Mouse (Mus musculus) forebrain, embryonic 13.5 days (tissue): ENCODE measurements around the gene Gmnn. TPM values are rescaled to one million over a fixed set of nuclear protein-coding genes. Genes with fewer than 3 reads are reported as not detected.

Experiments
- ATAC-seq: fragments of 200-750 bp; cut with Nextera tagmentation; 2 replicates; pipeline ENCODE4 v1.8.0; 2017
- H3K27ac ChIP-seq: fragments of 300-500 bp; sonication (generic); 2 replicates; pipeline ENCODE4 v1.5.1; 2015; ENCODE audit warnings: inconsistent platforms, mild to moderate bottlenecking, moderate library complexity
- H3K27me3 ChIP-seq: fragments of 300-500 bp; sonication (generic); 2 replicates; pipeline ENCODE4 v1.6.1; 2015; ENCODE audit warnings: mild to moderate bottlenecking, inconsistent platforms
- H3K36me3 ChIP-seq: fragments of 300-500 bp; sonication (generic); 2 replicates; pipeline ENCODE4 v1.6.1; 2015; ENCODE audit warnings: mild to moderate bottlenecking, inconsistent platforms; ENCODE audit not compliant: poor library complexity, severe bottlenecking
- H3K4me1 ChIP-seq: fragments of 300-500 bp; sonication (generic); 2 replicates; pipeline ENCODE4 v1.6.1; 2015; ENCODE audit warnings: inconsistent platforms
- H3K4me2 ChIP-seq: fragments of 300-500 bp; sonication (generic); 2 replicates; pipeline ENCODE4 v1.6.1; 2015; ENCODE audit warnings: inconsistent platforms, mild to moderate bottlenecking, moderate library complexity
- H3K4me3 ChIP-seq: fragments of 300-500 bp; sonication (generic); 2 replicates; pipeline ENCODE4 v1.5.1; 2015; ENCODE audit warnings: mild to moderate bottlenecking, inconsistent platforms
- H3K9ac ChIP-seq: fragments of 300-500 bp; sonication (generic); 2 replicates; pipeline ENCODE4 v1.6.1; 2015; ENCODE audit warnings: mild to moderate bottlenecking, inconsistent platforms
- H3K9me3 ChIP-seq: fragments of 300-500 bp; sonication (generic); replicated peaks from 2 replicates; pipeline ENCODE4 v1.6.1; 2016; ENCODE audit warnings: inconsistent platforms
- WGBS: fragments of 180-500 bp; shearing (Covaris S2); methylation state at CpG from one replicate; pipeline ENCODE4 v1.1.7; 2015; 5-methylcytosine and 5-hydroxymethylcytosine counted together
- polyA plus RNA-seq: library from polyadenylated mRNA; unstranded; fragments of >200 nt; fragmentation: Nextera tagmentation; extraction: Ambion mirVana; gene quantifications from 2 replicates; pipeline ENCODE4 v1.2.1, GENCODE M21; 2015

Gmnn gene
- polyA plus RNA-seq, 1 experiment from 2014 or later: 109 TPM

DNA sequence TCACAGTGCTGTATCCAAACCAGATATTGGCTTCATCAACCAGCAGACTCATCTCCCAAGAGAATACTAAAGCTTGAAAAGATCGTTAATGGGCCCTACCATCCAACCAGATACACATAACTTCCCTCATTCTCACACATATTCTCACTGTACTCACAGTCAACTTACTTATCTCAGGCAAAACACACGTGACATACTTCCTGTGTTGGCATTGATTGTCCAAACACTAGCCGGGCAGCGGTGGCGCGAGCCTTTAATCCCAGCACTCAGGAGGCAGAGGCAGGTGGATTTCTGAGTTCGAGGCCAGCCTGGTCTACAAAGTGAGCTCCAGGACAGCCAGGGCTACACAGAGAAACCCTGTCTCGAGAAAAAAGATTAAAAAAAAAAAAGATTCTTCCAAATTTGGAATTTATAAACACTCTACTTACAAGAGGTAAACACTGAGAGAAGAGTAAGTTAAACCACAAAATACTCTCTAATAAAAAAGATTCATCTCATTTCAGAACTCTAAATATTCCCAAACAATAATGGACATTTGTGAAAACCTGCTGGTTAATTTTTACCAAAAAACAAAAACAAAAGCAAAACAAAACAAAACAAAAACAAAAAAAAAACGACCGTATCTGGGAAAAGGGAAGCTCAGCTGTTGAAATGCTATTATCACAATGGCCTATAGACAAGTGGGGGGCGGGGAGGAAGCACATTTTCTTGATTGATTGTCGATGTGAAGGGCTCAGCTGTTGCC lies 3.7 kb downstream of the Gmnn start:
- Histone ChIP-seq H3K4me1 (peaks cover 15% of the 10 kb centered on the region; the same call in 1 of the 2 replicates), H3K27me3 (no peaks in the 10 kb centered on the region), H3K36me3 (peaks cover 37% of the 10 kb centered on the region), H3K4me2 (no peak overlapping the region), H3K27ac (no peak overlapping the region), H3K9ac (no peak overlapping the region), H3K9me3 (no peaks in the 10 kb centered on the region), H3K4me3 (no peak overlapping the region)
- WGBS: 91% methylated on average over 12 of the region's 12 CpGs
- ATAC-seq: no peak

DNA sequence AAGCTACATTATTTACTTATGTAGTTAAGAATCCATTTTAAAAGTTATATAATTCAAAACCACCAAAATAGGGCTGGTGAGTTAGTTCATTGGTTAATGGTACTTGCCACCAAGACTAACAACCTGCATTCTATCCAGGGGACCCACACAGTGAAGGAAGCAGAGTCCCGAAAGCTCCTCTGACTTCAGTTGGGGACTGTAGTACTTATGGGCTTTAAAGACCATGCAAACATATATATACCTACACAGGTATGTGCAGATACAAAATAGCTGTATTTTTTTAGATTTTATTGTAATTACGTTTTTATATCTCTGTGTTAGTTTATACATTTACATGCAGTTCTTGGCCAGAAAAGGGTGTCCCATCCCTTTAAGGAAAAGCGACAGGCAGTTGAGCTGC lies 5.0 kb downstream of the Gmnn start:
- no peaks in the 10 kb centered on the region for H3K27me3 ChIP-seq
- peaks cover 45% of the 10 kb centered on the region for H3K36me3 ChIP-seq
- no peak overlapping the region for H3K4me2 ChIP-seq
- H3K9ac ChIP-seq: no peak overlapping the region
- peaks cover 10% of the 10 kb centered on the region; the same call in 1 of the 2 replicates for H3K4me1 ChIP-seq
- no peaks in the 10 kb centered on the region for H3K9me3 ChIP-seq
- ATAC-seq: no peak
- H3K4me3 ChIP-seq: no peak overlapping the region
- WGBS: 98% methylated on average over 3 of the region's 3 CpGs
- no peak overlapping the region for H3K27ac ChIP-seq

DNA sequence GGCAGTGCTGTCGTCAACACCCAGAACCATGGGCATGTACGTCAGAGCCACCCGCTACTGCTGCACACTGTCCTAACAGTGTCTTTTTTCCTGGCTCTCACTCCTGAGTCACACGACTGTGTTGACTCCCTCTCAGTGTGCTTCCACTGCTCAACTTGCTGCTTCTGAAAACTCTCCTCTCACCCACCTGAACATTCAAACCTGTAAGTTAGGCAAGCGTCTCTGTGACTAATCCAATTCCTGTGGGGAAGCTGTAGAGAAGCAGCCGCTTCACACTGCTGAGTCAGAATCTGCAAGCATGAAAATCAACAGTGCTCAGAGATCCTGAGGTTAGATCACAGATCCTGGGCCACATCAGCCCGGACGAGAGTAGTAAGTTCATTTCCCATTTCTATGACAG lies 10.3 kb downstream of the Gmnn start:
- H3K4me1 ChIP-seq: no peaks in the 10 kb centered on the region
- H3K9me3 ChIP-seq: no peaks in the 10 kb centered on the region
- H3K4me3 ChIP-seq: no peak overlapping the region
- no peaks in the 10 kb centered on the region for H3K27me3 ChIP-seq
- H3K27ac ChIP-seq: no peak overlapping the region
- no peak overlapping the region for H3K4me2 ChIP-seq
- no peak overlapping the region for H3K9ac ChIP-seq
- peaks cover 56% of the 10 kb centered on the region for H3K36me3 ChIP-seq
- WGBS: 92% methylated on average over 8 of the region's 8 CpGs
- no peak for ATAC-seq

DNA sequence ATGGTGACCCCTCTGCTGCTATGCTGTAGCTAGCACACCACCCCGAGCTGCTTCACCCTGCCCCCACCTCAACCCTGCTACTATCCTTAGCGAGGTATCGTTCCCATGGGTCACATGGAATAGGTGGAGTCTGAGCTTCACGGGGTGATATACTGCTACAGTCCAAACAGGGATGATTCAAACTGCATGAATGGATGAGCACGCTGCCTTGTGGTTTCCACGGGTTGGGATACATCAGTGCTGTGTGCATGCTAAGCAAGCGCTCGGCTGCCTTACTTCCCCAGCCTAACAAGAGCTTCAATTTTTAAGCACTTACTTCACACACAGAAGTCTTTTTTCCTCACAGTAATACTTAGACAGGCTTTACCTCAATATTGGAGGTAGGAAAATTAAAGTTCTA lies 10.9 kb downstream of the Gmnn start:
- Histone ChIP-seq H3K9ac (no peak overlapping the region), H3K4me3 (no peak overlapping the region), H3K4me2 (no peak overlapping the region), H3K4me1 (no peaks in the 10 kb centered on the region), H3K9me3 (no peaks in the 10 kb centered on the region), H3K36me3 (peaks cover 50% of the 10 kb centered on the region), H3K27me3 (no peaks in the 10 kb centered on the region), H3K27ac (no peak overlapping the region)
- 95% methylated on average over 8 of the region's 8 CpGs for WGBS
- no peak for ATAC-seq

DNA sequence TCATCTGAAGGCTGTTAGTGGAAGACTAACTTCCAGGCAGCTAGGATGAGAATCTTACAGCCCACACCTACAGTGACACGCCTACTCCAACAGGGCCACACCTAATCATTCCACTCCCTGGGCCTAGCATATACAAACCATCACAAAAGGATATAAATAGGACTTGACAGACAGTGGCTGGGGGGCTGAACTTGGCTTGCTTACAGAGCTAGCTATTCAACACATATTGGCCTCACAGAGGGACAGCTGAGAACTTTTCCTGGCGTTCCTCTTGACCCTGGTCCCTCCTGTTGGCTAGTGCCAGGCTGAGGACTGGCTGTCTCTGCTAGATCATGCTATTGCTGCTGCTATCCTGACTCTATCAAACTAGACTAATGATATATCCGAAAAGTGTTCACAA lies 13.9 kb downstream of the Gmnn start:
- no peak overlapping the region for H3K27ac ChIP-seq
- H3K9me3 ChIP-seq: no peaks in the 10 kb centered on the region
- ATAC-seq: no peak
- H3K4me2 ChIP-seq: no peak overlapping the region
- H3K4me3 ChIP-seq: no peak overlapping the region
- 89% methylated on average over 3 of the region's 3 CpGs for WGBS
- no peaks in the 10 kb centered on the region for H3K4me1 ChIP-seq
- no peaks in the 10 kb centered on the region for H3K27me3 ChIP-seq
- peaks cover 30% of the 10 kb centered on the region for H3K36me3 ChIP-seq
- no peak overlapping the region for H3K9ac ChIP-seq

DNA sequence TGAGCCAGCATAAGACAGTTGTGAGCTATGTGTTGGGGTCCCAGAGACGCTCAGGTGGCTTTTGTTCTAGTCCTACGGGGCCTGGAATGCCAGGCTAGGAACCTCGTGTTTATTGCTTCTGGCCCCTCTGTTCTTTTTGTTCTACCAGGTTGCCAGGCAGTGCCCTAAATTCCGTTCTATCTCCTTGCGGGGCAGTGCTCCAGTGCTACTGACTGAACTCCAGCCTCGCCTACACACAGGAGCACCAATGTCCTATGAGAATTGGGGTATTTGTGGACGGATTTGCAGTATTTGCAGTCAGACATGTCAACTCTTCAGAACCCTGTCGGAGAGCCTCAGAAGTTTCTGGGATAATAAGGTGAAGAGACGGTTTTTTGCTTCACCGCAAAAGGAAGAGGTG lies 20.7 kb downstream of the Gmnn start, which contains the start of gene Armh2:
Armh2 (plus strand) TSS at position 205 of the 400 bp plus-strand sequence.
- no peaks in the 10 kb centered on the region for H3K9me3 ChIP-seq
- H3K36me3 ChIP-seq: no peaks in the 10 kb centered on the region
- ATAC-seq: no peak
- H3K9ac ChIP-seq: no peak within 1 kb of the TSS
- no peak within 1 kb of the TSS for H3K4me3 ChIP-seq
- no peak within 1 kb of the TSS for H3K27ac ChIP-seq
- H3K4me1 ChIP-seq: no peaks in the 10 kb centered on the region
- 87% methylated on average over 10 of the region's 10 CpGs for WGBS
- no peaks in the 10 kb centered on the region for H3K27me3 ChIP-seq
- H3K4me2 ChIP-seq: no peak within 1 kb of the TSS

DNA sequence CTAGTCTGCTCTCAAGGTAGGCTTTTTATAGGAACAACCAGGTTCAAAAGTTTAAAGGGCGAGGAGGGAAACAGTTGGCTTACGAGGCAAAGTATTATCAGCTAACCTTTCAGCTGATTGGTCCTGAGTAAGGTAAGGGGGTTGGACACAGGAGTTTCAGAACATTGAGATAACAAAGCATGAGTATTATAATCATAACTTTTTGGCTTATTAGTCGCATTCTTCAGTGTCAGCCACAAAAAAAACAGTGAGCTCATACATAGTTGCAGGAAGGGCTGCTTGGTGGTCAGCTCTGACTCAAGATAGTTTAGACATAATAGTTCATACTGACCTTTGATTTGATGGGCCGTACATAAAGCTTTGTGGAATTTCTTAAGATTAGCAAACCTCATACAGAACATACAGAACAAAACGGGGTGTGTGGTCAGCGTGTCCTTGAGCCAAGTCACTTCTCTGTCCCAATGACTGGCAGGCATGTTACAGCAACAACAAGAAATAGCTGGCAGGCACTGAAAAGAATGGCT lies 26.1 kb downstream of the Gmnn start:
- 66% methylated on average over 6 of the region's 6 CpGs for WGBS
- no peaks in the 10 kb centered on the region for H3K36me3 ChIP-seq
- H3K4me1 ChIP-seq: peaks cover 6% of the 10 kb centered on the region; the same call in 1 of the 2 replicates
- no peak overlapping the region for H3K4me3 ChIP-seq
- no peaks in the 10 kb centered on the region for H3K9me3 ChIP-seq
- no peak for ATAC-seq
- no peak overlapping the region for H3K9ac ChIP-seq
- H3K4me2 ChIP-seq: no peak overlapping the region
- no peak overlapping the region for H3K27ac ChIP-seq
- no peaks in the 10 kb centered on the region for H3K27me3 ChIP-seq

DNA sequence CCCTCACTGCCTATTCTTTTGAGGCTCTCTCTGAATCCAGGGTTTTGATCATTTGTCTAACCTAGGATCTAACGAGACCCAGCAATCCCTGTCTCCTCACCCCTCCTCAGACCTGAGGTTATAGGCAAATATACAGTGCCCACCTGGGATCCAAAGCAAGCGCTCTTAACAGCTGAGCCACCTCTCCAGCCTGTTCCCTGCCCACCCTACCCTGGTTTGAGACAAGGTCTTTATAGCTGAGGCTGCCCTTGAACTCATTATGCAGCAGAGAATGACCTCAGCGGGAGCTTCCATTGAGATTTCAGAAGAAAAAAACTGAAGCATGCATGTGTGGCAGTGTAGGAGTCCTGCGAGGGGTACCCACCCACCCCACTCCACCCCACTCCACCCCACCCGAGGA lies 27.2 kb downstream of the Gmnn start:
- Histone ChIP-seq H3K27ac (no peak overlapping the region), H3K4me3 (no peak overlapping the region), H3K9ac (no peak overlapping the region), H3K36me3 (no peaks in the 10 kb centered on the region), H3K4me2 (no peak overlapping the region), H3K4me1 (peaks cover 6% of the 10 kb centered on the region; the same call in 1 of the 2 replicates), H3K27me3 (no peaks in the 10 kb centered on the region), H3K9me3 (no peaks in the 10 kb centered on the region)
- 71% methylated on average over 5 of the region's 5 CpGs for WGBS
- ATAC-seq: no peak

DNA sequence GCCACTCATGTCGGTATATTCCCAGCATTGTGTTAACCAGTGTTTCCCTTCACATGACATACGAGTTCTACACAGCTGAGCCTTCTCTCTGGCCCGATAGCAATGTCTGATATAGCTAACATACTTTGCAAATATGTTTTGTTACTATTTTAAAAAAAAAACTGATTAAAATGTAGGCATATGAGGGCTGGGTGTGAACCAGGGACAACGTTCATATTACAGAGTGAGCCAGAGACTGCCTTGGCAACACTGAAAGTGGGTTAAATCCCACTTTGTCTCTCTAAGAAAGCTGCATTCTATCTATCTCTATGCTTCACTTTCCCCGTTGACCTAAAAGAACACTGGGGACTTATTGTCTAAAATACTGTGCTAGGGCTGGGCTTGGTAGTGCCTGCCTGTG lies 32.6 kb downstream of the Gmnn start:
- Histone ChIP-seq H3K4me2 (no peak overlapping the region), H3K9me3 (no peaks in the 10 kb centered on the region), H3K27me3 (no peaks in the 10 kb centered on the region), H3K4me1 (peaks cover 4% of the 10 kb centered on the region), H3K4me3 (no peak overlapping the region), H3K36me3 (peaks cover 8% of the 10 kb centered on the region; the same call in 1 of the 2 replicates), H3K9ac (no peak overlapping the region), H3K27ac (no peak overlapping the region)
- WGBS: 89% methylated on average over 5 of the region's 5 CpGs
- no peak for ATAC-seq

DNA sequence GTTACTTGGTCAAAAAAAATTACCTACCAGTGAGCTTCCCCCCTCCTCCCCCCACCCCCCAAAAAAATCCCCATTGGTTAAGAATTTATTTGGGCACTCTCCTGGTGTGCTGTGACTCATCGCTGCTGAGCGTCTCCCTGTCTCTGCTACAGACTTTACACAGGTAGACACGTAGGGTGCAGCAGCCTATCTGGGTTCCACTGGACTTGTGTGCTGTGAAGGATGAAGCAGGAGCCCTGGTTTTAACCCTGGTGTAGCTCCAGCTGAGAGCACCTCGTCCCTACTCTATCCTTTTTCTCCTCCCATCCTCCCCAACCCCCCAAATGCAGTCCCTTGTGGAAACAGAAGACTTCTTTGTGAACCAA lies 37.3 kb downstream of the Gmnn start:
- H3K9me3 ChIP-seq: no peaks in the 10 kb centered on the region
- H3K9ac ChIP-seq: no peak overlapping the region
- ATAC-seq: no peak
- H3K4me3 ChIP-seq: no peak overlapping the region
- peaks cover 7% of the 10 kb centered on the region for H3K4me1 ChIP-seq
- peaks cover 21% of the 10 kb centered on the region; the same call in 1 of the 2 replicates for H3K36me3 ChIP-seq
- WGBS: 59% methylated on average over 4 of the region's 4 CpGs
- H3K27ac ChIP-seq: no peak overlapping the region
- H3K27me3 ChIP-seq: no peaks in the 10 kb centered on the region
- peak overlapping the region; percentile 16 for H3K4me2 ChIP-seq

DNA sequence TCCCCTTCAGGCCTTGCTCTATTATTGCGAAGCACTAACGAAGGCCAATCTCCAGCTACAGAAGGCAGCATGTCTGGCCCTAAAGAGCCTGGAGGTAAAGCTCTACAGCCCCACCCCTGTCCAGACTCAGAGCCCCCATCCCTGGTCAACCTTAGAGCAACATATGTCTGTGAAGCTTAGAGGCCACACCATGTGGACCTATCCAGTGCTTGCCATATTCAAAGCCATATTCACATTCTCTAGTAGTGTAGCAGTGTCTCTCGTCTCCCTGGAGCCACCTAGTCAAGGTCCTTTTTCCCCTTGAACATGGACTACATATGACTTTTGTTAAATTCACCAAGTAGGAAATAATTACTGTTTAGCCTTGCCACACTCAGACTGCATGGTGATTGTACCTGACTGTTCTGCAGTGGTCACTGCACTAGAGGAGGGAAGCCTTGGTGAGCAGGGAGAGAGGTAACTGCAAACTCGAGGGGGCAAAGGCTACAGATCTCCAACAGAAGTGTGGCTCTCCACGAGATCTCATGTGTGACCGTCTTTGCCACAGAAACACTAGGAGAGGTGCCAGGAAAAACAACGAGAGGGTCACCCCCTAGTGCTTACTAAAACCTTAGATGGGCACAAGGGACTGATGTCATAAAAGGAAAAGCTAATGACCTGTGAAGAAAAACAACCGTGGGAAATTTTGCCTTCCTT lies 37.9 kb downstream of the Gmnn start:
- Histone ChIP-seq H3K4me3 (no peak overlapping the region), H3K27ac (no peak overlapping the region), H3K36me3 (peaks cover 21% of the 10 kb centered on the region; the same call in 1 of the 2 replicates), H3K9me3 (no peaks in the 10 kb centered on the region), H3K4me2 (no peak overlapping the region), H3K4me1 (peaks cover 7% of the 10 kb centered on the region), H3K27me3 (no peaks in the 10 kb centered on the region), H3K9ac (no peak overlapping the region)
- no peak for ATAC-seq
- 47% methylated on average over 8 of the region's 8 CpGs for WGBS

DNA sequence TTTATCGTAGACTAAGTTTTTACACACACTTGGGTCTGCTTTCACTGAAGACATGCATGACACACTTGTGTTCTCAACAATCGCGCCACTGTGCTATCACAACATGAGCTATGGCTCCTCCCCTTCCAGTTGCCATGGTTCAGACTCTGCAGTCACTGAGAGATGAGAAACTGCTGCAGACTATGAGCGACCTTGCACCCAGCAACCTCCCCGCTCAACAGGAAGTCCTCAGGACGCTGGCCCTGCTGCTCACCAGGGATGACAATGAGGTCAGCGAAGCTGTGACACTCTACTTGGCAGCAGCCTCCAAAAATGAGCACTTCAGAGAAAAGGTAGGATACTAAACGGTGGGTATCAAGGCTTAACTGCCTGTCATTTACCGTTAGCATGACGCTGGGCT lies 40.2 kb downstream of the Gmnn start:
- Histone ChIP-seq H3K27ac (no peak overlapping the region), H3K4me3 (no peak overlapping the region)
- WGBS: 84% methylated on average over 10 of the region's 10 CpGs

More for the DNA sequence above, 40.2 kb downstream of the Gmnn start:
- Histone ChIP-seq H3K4me1 (peaks cover 7% of the 10 kb centered on the region), H3K4me2 (no peak overlapping the region), H3K36me3 (peaks cover 36% of the 10 kb centered on the region), H3K9me3 (no peaks in the 10 kb centered on the region), H3K9ac (no peak overlapping the region), H3K27me3 (no peaks in the 10 kb centered on the region)
- ATAC-seq: no peak
